9 mouse cellular contexts compared by ENCODE assay signal in genomic region chr9:123491917-123492585, GRCm38 (mm10). TPM values are rescaled to one million over a fixed set of nuclear protein-coding genes. Genes with fewer than 3 reads are reported as not detected.
DNase-seq lines count a peak whose midpoint lies in the region; ATAC-seq lines count a peak whose summit lies in the region.
"Had no signal": no experiment of that assay in that cellular context is flagged by ENCODE, and none has a peak within 500 bp of the region (broad histone marks: within the 10 kb centered on the region; RNA-seq: fewer than 3 reads in every experiment).

No protein-coding gene starts in this region.

- 54% methylated on average over 9 of the region's 9 CpGs for WGBS in hindbrain, embryonic 16.5 days
- whole genome bisulfite sequencing in stomach, embryonic 16.5 days = 52% methylated on average over 9 of the region's 9 CpGs

- no peak overlapping the region for H3K9ac ChIP-seq in hindbrain, embryonic 16.5 days (ENCODE audit: low read depth, low read length)
- H3K9ac ChIP-seq in stomach, embryonic 16.5 days (ENCODE audit: low read length) = no peak overlapping the region

- intact Hi-C loops in left cerebral cortex, postnatal 4 days (cut with DNase I) = no loop called here

- peaks cover 4% of the 10 kb centered on the region; the same call in 1 of the 2 replicates for H3K4me1 ChIP-seq in hindbrain, embryonic 16.5 days (ENCODE audit: control insufficient read depth, insufficient read depth, low read depth, low read length)
- peaks cover 56% of the 10 kb centered on the region for H3K4me1 ChIP-seq in stomach, embryonic 16.5 days (ENCODE audit: control insufficient read depth, insufficient read depth, low read length)

- no peak for DNase-seq in frontal cortex, postnatal 25 days (ENCODE audit: low spot score in 2 of 2)
- DNase-seq in testis, postnatal 10 days (ENCODE audit: low spot score) = peak; percentile 65
- DNase-seq in testis, postnatal 14 days (ENCODE audit: low spot score) = no peak
- peak; percentile 80 for DNase-seq in left cerebral cortex, postnatal 4 days

- no peak overlapping the region for H3K4me3 ChIP-seq in hindbrain, embryonic 16.5 days (ENCODE audit: low read length)
- no peak overlapping the region for H3K4me3 ChIP-seq in stomach, embryonic 16.5 days (replicated peaks; ENCODE audit: low read length)

- no peak overlapping the region; the same call in 1 of the 2 replicates for H3K27ac ChIP-seq in hindbrain, embryonic 16.5 days (ENCODE audit: low read depth, low read length)
- peak overlapping the region; percentile 47; the same call in 1 of the 2 replicates for H3K27ac ChIP-seq in stomach, embryonic 16.5 days (ENCODE audit: low read length)

- peak; percentile 79 for ATAC-seq in frontal cortex, adult (ENCODE audit: low TSS enrichment)
- ATAC-seq in hindbrain, embryonic 16.5 days = peak; percentile 94
- ATAC-seq in stomach, embryonic 16.5 days (ENCODE audit: insufficient read depth, low FRiP score) = peak; percentile 73
- no peak for ATAC-seq in granulocyte monocyte progenitor cell, adult 5-6 weeks (replicated peaks; ENCODE audit: poor library complexity, severe bottlenecking)

- H3K9me3 ChIP-seq in hindbrain, embryonic 16.5 days (ENCODE audit: control insufficient read depth, low read length) = no peaks in the 10 kb centered on the region
- H3K9me3 ChIP-seq in stomach, embryonic 16.5 days (replicated peaks; ENCODE audit: control insufficient read depth, low read length) = no peaks in the 10 kb centered on the region

- no peak overlapping the region for H3K4me2 ChIP-seq in hindbrain, embryonic 16.5 days (ENCODE audit: low read length)
- H3K4me2 ChIP-seq in stomach, embryonic 16.5 days (ENCODE audit: low read depth, low read length) = no peak overlapping the region

- H3K27me3 ChIP-seq in hindbrain, embryonic 16.5 days (replicated peaks; ENCODE audit: control insufficient read depth, insufficient read depth, low read length) = no peaks in the 10 kb centered on the region
- no peaks in the 10 kb centered on the region for H3K27me3 ChIP-seq in stomach, embryonic 16.5 days (ENCODE audit: control insufficient read depth, insufficient read depth, low read length)
- H3K27me3 ChIP-seq: CH12.LX had no signal

- no peaks in the 10 kb centered on the region for H3K36me3 ChIP-seq in hindbrain, embryonic 16.5 days (ENCODE audit: control insufficient read depth, insufficient read depth, low read length)
- no peaks in the 10 kb centered on the region for H3K36me3 ChIP-seq in stomach, embryonic 16.5 days (ENCODE audit: control insufficient read depth, insufficient read depth, low read length)

RNA-seq across cellular contexts. Expression of gene Limd1, which starts 13.5 kb away (rescaled TPM):
- polyA plus RNA-seq in hindbrain, embryonic 16.5 days (2015; fragmentation: Nextera tagmentation; extraction: Ambion mirVana) = 12.2 and 15.5 TPM in 2 replicates
- 10 to 100 TPM in 1 of 2 experiments, 1 to 10 TPM in 1; 9.5 to 10.2 TPM for total RNA-seq in left cerebral cortex, postnatal 4 days (2021)
- polyA plus RNA-seq in stomach, embryonic 16.5 days (2015; fragmentation: Nextera tagmentation; extraction: Ambion mirVana) = 48.8 and 49.6 TPM in 2 replicates
- 26.3 and 29.8 TPM in 2 replicates for total RNA-seq in granulocyte monocyte progenitor cell, adult 5-6 weeks (2014; fragmentation: Nextera tagmentation)
- total RNA-seq in granulocyte monocyte progenitor cell, adult 5-6 weeks (2017) = 24.4 and 26.2 TPM in 2 replicates

RNA-seq across cellular contexts. Expression of gene Sacm1l, which starts 37.5 kb away (rescaled TPM):
- polyA plus RNA-seq in hindbrain, embryonic 16.5 days (2015; fragmentation: Nextera tagmentation; extraction: Ambion mirVana) = 57.8 and 58.5 TPM in 2 replicates
- 10 to 100 TPM; 43.3 to 46.6 TPM for total RNA-seq in left cerebral cortex, postnatal 4 days (2021)
- polyA plus RNA-seq in stomach, embryonic 16.5 days (2015; fragmentation: Nextera tagmentation; extraction: Ambion mirVana) = 63.6 and 65.4 TPM in 2 replicates
- total RNA-seq in granulocyte monocyte progenitor cell, adult 5-6 weeks (2014; fragmentation: Nextera tagmentation) = 25.8 and 32.2 TPM in 2 replicates
- 32.8 and 42.3 TPM in 2 replicates for total RNA-seq in granulocyte monocyte progenitor cell, adult 5-6 weeks (2017)

Comparison
In these comparisons a context has a peak if more than half of its experiments do, and no peak if none do; other contexts are left out.
1. DNase-seq: peak in testis, postnatal 10 days (single experiment) and left cerebral cortex, postnatal 4 days (single experiment); none in frontal cortex, postnatal 25 days (0 of 2) and testis, postnatal 14 days (single experiment).